Mouse (Mus musculus) forebrain, embryonic 12.5 days (tissue): ENCODE data around the gene Itgb3. TPM values are rescaled to one million over a fixed set of nuclear protein-coding genes. Genes with fewer than 3 reads are reported as not detected.
A peak's percentile ranks its signal among the peaks of the same experiment; 100 is the strongest.
"Not testable (repeated sequence)": the region's sequence is repeated elsewhere in the genome, so short reads cannot be mapped to it uniquely, and the experiment has no call there.

ENCODE experiments used
- ATAC-seq: fragments of 200-750 bp; cut with Nextera tagmentation; 2 replicates; pipeline ENCODE4 v1.8.0; 2017; ENCODE audit warnings: moderate TSS enrichment; ENCODE audit not compliant: low FRiP score
- H3K27ac ChIP-seq: fragments of 300-500 bp; sonication (generic); 2 replicates; pipeline ENCODE4 v1.5.1; 2016; ENCODE audit warnings: mild to moderate bottlenecking
- H3K27me3 ChIP-seq: fragments of 300-500 bp; sonication (generic); 2 replicates; pipeline ENCODE4 v1.6.1; 2016; ENCODE audit warnings: mild to moderate bottlenecking
- H3K36me3 ChIP-seq: fragments of 300-500 bp; sonication (generic); replicated peaks from 2 replicates; pipeline ENCODE4 v1.6.1; 2016; ENCODE audit warnings: mild to moderate bottlenecking
- H3K4me1 ChIP-seq: fragments of 300-500 bp; sonication (generic); 2 replicates; pipeline ENCODE4 v1.6.1; 2016
- H3K4me2 ChIP-seq: fragments of 300-500 bp; sonication (generic); 2 replicates; pipeline ENCODE4 v1.6.1; 2016; ENCODE audit warnings: mild to moderate bottlenecking, moderate library complexity
- H3K4me3 ChIP-seq: fragments of 300-500 bp; sonication (generic); replicated peaks from 2 replicates; pipeline ENCODE4 v1.5.1; 2016; ENCODE audit warnings: mild to moderate bottlenecking
- H3K9ac ChIP-seq: fragments of 300-500 bp; sonication (generic); 2 replicates; pipeline ENCODE4 v1.6.1; 2016; ENCODE audit warnings: mild to moderate bottlenecking
- H3K9me3 ChIP-seq: fragments of 300-500 bp; sonication (generic); 2 replicates; pipeline ENCODE4 v1.6.1; 2016
- WGBS: fragments of 180-500 bp; shearing (Covaris S2); methylation state at CpG from one replicate; pipeline ENCODE4 v1.1.7; 2016; 5-methylcytosine and 5-hydroxymethylcytosine counted together
- polyA plus RNA-seq: library from polyadenylated mRNA; unstranded; fragments of >200 nt; fragmentation: Nextera tagmentation; extraction: Ambion mirVana; gene quantifications from 2 replicates; pipeline ENCODE4 v1.2.1, GENCODE M21; 2016

Itgb3 gene
- 1.6 and 1.8 TPM in 2 replicates for polyA plus RNA-seq

DNA sequence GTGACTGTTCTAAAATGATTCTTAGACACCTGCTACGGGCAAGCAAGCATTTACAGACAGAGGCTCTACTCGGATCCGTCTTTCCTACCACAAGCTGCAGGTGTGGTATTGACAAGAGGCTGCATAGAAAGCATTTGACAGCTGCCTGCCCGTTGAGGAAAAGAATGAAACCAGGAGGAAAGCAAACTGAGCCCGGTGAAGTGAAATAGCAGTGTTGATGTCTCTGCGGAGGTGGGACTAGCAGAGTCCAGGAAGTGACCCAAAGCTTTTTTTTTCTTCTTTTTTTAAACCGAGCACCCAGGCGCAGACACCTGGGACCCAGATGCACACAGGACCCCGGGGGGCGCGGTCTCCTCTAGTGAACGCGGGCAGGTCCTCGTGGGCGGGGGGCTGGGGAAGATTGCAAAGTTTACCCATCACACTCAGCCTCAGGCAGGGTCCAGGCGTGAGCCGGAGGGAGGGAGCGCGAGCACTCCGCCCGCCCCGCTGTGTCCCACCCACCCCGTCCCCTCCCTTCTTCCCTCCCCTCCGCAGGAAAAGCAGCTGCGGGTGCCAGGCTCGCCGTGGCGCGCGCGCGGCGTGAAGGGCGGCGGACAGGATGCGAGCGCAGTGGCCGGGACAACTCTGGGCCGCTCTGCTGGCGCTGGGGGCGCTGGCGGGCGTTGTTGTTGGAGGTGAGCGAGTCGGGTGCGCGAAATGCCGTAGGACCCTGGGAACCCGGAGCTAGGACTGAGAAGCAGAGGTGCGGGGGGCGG lies at the start of gene Itgb3:
Gene Itgb3, plus strand, starts transcription at position 510 of the 755 bp plus-strand sequence.
- H3K27ac ChIP-seq, result no peak within 1 kb of the TSS
- peak within 1 kb of the TSS; percentile 96 for H3K4me2 ChIP-seq
- ATAC-seq, result peak; percentile 91
- no peaks in the 10 kb centered on the region for H3K36me3 ChIP-seq
- no peaks in the 10 kb centered on the region for H3K9me3 ChIP-seq
- peak within 1 kb of the TSS; percentile 56 for H3K4me3 ChIP-seq
- H3K27me3 ChIP-seq, result peaks cover 54% of the 10 kb centered on the region
- under 1% methylated on average over 47 of the region's 51 CpGs for WGBS
- peak within 1 kb of the TSS; percentile 64 for H3K9ac ChIP-seq
- H3K4me1 ChIP-seq, result peaks cover 5% of the 10 kb centered on the region; the same call in 1 of the 2 replicates

DNA sequence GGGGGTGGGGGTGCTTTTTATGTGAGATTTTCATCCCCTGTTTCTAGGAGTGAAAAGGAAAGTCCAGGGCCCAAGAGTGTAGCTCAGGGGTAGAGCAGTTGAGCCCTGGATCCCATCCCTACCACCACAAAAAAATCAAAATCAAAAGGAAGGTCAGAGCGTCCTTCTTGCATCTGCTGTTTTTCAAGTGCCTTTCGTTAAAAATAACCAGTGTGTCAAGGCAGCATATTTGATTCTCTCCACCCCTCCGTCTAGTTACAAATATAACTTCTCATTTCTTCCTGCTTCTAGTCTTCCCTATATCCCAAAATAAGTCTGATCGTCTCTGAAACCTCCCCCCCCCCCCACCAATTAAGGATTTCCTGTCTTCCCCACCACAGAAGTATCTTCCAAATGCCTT lies 49.7 kb upstream of the Itgb3 start:
- 93% methylated on average over 4 of the region's 4 CpGs for WGBS
- Histone ChIP-seq H3K4me2 (no peak overlapping the region), H3K36me3 (no peaks in the 10 kb centered on the region), H3K4me3 (no peak overlapping the region), H3K9ac (no peak overlapping the region), H3K27ac (no peak overlapping the region), H3K27me3 (0 out of 2 replicates have a peak, but pooled peaks cover under 1% of the 10 kb centered on the region), H3K4me1 (peaks cover 3% of the 10 kb centered on the region; the same call in 1 of the 2 replicates), H3K9me3 (no peaks in the 10 kb centered on the region)
- ATAC-seq, result no peak

DNA sequence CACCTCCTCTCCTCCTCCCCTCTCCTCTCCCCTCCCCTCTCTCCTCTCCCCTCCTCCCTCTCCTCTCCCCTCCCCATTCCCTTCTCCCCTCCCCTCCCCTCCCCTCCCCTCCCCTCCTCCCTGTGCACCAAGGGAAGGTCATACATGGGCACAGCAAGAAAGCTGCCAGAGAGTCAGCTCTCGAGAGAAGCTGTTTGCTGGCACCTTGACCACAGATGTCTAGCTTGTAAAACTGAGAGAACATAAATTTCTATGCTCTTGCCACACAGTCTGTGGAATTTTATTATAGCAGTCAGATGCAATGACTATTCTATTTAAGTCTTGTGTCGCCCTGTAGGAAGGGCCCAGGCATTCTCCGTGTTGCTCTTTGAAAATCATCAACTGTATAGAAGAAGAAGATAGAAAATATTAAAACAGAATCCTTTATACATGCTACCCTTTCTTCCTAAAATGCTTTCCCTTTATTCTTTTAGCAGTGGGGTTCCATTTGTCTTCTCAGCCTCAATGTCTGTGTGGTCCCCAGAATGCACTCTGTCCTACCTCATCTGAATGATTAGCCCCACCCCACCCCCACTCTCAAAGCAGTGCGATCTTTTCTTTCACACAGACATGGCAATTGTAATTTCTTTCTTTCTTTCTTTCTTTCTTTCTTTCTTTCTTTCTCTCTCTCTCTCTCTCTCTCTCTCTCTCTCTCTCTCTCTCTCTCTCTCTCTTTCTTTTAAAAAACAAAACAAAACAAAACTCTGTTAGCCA lies 49.0 kb upstream of the Itgb3 start:
- 53% methylated on average over 4 of the region's 4 CpGs for WGBS
- Histone ChIP-seq H3K4me1 (peaks cover 3% of the 10 kb centered on the region; the same call in 1 of the 2 replicates), H3K4me3 (no peak overlapping the region), H3K27me3 (no peaks in the 10 kb centered on the region), H3K9me3 (no peaks in the 10 kb centered on the region), H3K27ac (no peak overlapping the region), H3K9ac (no peak overlapping the region), H3K4me2 (no peak overlapping the region), H3K36me3 (no peaks in the 10 kb centered on the region)
- no peak for ATAC-seq

GRCm38 (mm10) chr11:104560971-104561370 lies 46.8 kb upstream of the Itgb3 start:
- H3K36me3 ChIP-seq, result no peaks in the 10 kb centered on the region
- H3K9me3 ChIP-seq, result no peaks in the 10 kb centered on the region
- H3K9ac ChIP-seq, result no peak overlapping the region
- H3K4me1 ChIP-seq, result peaks cover 3% of the 10 kb centered on the region; the same call in 1 of the 2 replicates
- no peak overlapping the region for H3K4me3 ChIP-seq
- WGBS, result 67% methylated on average over 2 of the region's 2 CpGs
- no peak overlapping the region for H3K27ac ChIP-seq
- no peak for ATAC-seq
- no peaks in the 10 kb centered on the region for H3K27me3 ChIP-seq
- no peak overlapping the region for H3K4me2 ChIP-seq

DNA sequence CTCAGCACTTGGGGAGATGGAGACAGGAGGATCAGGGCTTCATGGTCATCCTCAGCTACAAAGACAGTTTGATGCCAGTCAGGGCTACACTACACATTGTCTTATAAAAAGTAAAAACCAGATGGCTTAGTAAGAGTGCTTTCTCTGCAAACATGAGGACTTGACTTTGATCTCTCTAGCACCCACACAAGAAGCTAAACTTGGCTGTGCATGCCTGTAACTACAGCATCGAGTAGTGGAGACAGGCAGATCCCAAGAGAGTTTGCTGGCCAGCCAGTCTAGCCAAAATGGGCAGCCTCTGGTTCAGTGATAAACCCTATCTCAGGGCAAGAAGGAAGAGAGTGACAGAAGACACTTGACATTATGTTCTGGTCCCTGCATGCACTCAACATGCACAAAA lies 44.3 kb upstream of the Itgb3 start:
- Histone ChIP-seq H3K9me3 (no peaks in the 10 kb centered on the region), H3K4me2 (no peak overlapping the region), H3K4me3 (no peak overlapping the region), H3K27me3 (no peaks in the 10 kb centered on the region), H3K27ac (no peak overlapping the region), H3K4me1 (peaks cover 3% of the 10 kb centered on the region; the same call in 1 of the 2 replicates), H3K36me3 (no peaks in the 10 kb centered on the region), H3K9ac (no peak overlapping the region)
- WGBS, result 81% methylated on average over 1 of the region's 1 CpGs
- no peak for ATAC-seq

GRCm38 (mm10) chr11:104565172-104565571 lies 42.6 kb upstream of the Itgb3 start:
- WGBS, result 91% methylated on average over 9 of the region's 9 CpGs
- no peak overlapping the region for H3K4me2 ChIP-seq

DNA sequence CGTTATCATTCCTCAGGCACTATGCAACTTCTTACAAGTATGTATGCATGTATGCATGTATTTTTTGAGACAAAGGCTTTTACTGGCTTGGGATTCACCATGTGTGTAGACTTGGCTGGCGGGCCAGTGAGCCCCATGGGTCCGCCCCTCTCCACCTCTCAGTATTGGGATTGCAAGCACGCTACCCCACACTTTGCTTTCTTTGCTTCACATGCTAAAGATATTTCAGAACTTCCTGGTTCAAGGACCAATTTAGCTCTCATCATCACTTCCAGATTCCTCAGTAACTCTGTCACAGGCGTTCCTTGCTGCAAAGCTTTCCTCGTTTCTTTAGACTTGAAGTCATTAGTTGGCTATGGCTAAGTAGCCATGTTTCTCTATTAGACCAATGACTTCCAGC lies 41.7 kb upstream of the Itgb3 start:
- Histone ChIP-seq H3K4me1 (no peaks in the 10 kb centered on the region), H3K4me2 (no peak overlapping the region), H3K27ac (no peak overlapping the region), H3K9me3 (no peaks in the 10 kb centered on the region), H3K27me3 (no peaks in the 10 kb centered on the region), H3K36me3 (no peaks in the 10 kb centered on the region), H3K4me3 (no peak overlapping the region), H3K9ac (no peak overlapping the region)
- ATAC-seq, result no peak
- WGBS, result 83% methylated on average over 6 of the region's 6 CpGs

More at GRCm38 (mm10) chr11:104565172-104565571, 42.6 kb upstream of the Itgb3 start:
- Histone ChIP-seq H3K36me3 (no peaks in the 10 kb centered on the region), H3K4me3 (no peak overlapping the region), H3K9ac (no peak overlapping the region), H3K27ac (no peak overlapping the region), H3K9me3 (no peaks in the 10 kb centered on the region), H3K4me1 (no peaks in the 10 kb centered on the region), H3K27me3 (no peaks in the 10 kb centered on the region)
- ATAC-seq, result no peak

DNA sequence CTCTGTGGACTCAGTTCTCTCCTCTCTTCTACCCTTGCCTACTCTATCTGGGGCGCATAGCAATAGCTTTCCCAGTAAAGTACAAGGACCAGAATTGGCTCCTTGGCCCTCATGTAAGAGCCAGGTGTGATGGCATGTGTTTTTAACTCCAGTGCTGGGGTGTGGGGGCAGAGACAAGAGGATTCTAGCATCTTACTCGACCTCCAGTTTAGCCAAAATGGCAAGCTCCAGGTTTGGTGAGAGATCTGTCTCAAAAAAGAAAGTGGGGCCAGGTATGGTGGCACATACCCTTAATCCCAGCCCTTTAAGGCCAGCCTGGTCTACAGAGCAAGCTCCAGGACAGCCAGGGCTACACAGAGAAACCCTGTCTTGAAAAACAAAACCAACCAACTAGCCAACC lies 41.0 kb upstream of the Itgb3 start:
- Histone ChIP-seq H3K4me1 (no peaks in the 10 kb centered on the region), H3K36me3 (no peaks in the 10 kb centered on the region), H3K9ac (no peak overlapping the region), H3K27me3 (peaks cover 5% of the 10 kb centered on the region; the same call in 1 of the 2 replicates), H3K27ac (no peak overlapping the region), H3K4me2 (no peak overlapping the region), H3K4me3 (no peak overlapping the region), H3K9me3 (no peaks in the 10 kb centered on the region)
- no peak for ATAC-seq
- 67% methylated on average over 2 of the region's 2 CpGs for WGBS

DNA sequence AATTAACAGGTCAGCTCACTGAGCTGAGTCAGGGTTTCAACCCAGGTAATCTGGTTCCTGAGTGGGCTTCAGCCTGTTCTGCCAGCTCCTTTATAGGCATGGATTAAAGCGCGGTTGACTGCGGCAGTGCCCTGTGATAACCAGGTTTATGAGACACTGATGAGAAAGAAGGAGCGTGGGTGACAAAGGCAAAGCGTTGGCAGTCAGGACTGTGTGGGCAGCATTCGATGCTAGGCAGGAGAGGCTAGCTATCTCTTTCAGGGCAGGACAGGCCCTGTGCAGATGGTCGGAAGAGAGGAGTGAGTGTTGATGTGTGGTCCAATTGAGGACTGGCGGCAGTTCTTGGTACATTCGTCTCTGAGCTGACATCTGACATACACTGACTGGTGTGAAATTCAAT lies 40.1 kb upstream of the Itgb3 start:
- H3K4me3 ChIP-seq, result no peak overlapping the region
- H3K9ac ChIP-seq, result no peak overlapping the region
- H3K4me1 ChIP-seq, result no peaks in the 10 kb centered on the region
- H3K9me3 ChIP-seq, result no peaks in the 10 kb centered on the region
- H3K27ac ChIP-seq, result no peak overlapping the region
- H3K4me2 ChIP-seq, result no peak overlapping the region
- no peak for ATAC-seq
- no peaks in the 10 kb centered on the region for H3K36me3 ChIP-seq
- WGBS, result 91% methylated on average over 9 of the region's 9 CpGs
- peaks cover 14% of the 10 kb centered on the region for H3K27me3 ChIP-seq

DNA sequence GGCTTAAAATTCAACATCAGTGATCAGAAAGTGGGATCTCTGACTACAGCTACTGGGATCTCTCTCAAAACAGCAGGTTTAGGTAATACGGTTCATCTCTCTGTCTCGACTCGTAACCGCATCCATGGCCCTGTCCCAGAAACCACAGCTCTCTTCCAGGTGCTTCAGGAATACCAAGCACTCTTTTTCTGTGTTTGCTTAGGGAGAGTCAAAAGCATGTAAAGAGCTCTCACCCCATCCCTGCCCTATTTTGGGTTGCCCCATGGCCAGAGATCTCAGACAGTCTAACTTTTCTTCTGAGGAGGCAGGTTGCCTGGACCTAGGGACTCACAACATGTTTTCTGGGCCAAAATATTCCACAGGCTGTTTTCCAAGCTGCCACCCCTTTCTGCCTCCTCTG lies 39.5 kb upstream of the Itgb3 start:
- H3K4me1 ChIP-seq, result no peaks in the 10 kb centered on the region
- 96% methylated on average over 4 of the region's 4 CpGs for WGBS
- H3K9ac ChIP-seq, result no peak overlapping the region
- no peak overlapping the region for H3K4me2 ChIP-seq
- no peaks in the 10 kb centered on the region for H3K36me3 ChIP-seq
- H3K9me3 ChIP-seq, result no peaks in the 10 kb centered on the region
- no peak for ATAC-seq
- no peak overlapping the region for H3K4me3 ChIP-seq
- peaks cover 19% of the 10 kb centered on the region for H3K27me3 ChIP-seq
- no peak overlapping the region for H3K27ac ChIP-seq

GRCm38 (mm10) chr11:104570515-104570914 lies 37.3 kb upstream of the Itgb3 start:
- not testable (repeated sequence) for H3K4me1 ChIP-seq, H3K4me2 ChIP-seq, H3K4me3 ChIP-seq, ATAC-seq, H3K9me3 ChIP-seq, H3K9ac ChIP-seq, H3K27ac ChIP-seq, H3K36me3 ChIP-seq
- WGBS, result 88% methylated on average over 8 of the region's 8 CpGs
- peaks cover 20% of the 10 kb centered on the region for H3K27me3 ChIP-seq

GRCm38 (mm10) chr11:104571373-104571772 lies 36.4 kb upstream of the Itgb3 start:
- Histone ChIP-seq H3K27me3 (peaks cover 20% of the 10 kb centered on the region), H3K4me2 (peak overlapping the region; percentile 59), H3K4me3 (peak overlapping the region; percentile 36), H3K9ac (peak overlapping the region; percentile 38)
- H3K9me3 ChIP-seq, H3K27ac ChIP-seq, ATAC-seq, H3K36me3 ChIP-seq, H3K4me1 ChIP-seq: not testable (repeated sequence)
- WGBS, result 3% methylated on average over 28 of the region's 28 CpGs
